Mouse (Mus musculus): Measurements from ENCODE around the gene Colec11. TPM values are rescaled to one million over a fixed set of nuclear protein-coding genes. Genes with fewer than 3 reads are reported as not detected.

The Colec11 gene
- polyA plus RNA-seq, 1 experiment from 2014 or later, result 4.3 TPM

GRCm38 (mm10) chr12:28614401-28614800, 8.8 kb downstream of the Colec11 start:
- no peaks in the 10 kb centered on the region for H3K4me1 ChIP-seq (replicated peaks; ENCODE audit: control insufficient read depth, insufficient read depth, low read length)
- 46% methylated on average over 7 of the region's 7 CpGs for WGBS
- no peak overlapping the region for H3K27ac ChIP-seq (ENCODE audit: low read length)
- no peaks in the 10 kb centered on the region for H3K27me3 ChIP-seq (ENCODE audit: control insufficient read depth, insufficient read depth, low read depth, low read length)
- no peak overlapping the region for H3K9ac ChIP-seq (ENCODE audit: low read length)
- H3K4me3 ChIP-seq (ENCODE audit: low read length), result no peak overlapping the region
- peak; percentile 52; the same call in 1 of the 2 replicates for ATAC-seq (ENCODE audit: low read depth)
- H3K9me3 ChIP-seq (ENCODE audit: control insufficient read depth, low read length), result no peaks in the 10 kb centered on the region
- no peak overlapping the region for H3K4me2 ChIP-seq (ENCODE audit: low read depth, low read length)
- H3K36me3 ChIP-seq (ENCODE audit: control insufficient read depth, insufficient read depth, low read length), result no peaks in the 10 kb centered on the region

DNA sequence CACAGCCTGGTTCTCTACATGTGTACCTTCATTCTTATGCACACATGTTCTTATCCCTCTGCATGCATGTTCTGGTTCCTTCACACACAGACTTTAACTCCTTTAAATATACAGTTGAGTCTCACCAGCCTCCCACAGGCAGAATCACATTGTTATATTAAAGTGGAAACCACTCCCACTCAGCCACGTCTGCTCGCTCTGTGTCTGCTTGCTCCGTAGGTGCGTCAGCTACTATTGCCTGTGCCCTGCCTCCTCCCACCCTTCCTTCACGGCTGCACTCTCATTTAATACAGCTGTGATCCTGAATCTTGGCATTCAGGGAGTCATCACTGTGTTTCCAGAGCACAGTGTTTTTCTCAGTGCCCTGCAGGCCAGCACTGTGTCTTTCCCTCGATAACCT, 10.8 kb downstream of the Colec11 start:
- Histone ChIP-seq H3K4me1 (replicated peaks; ENCODE audit: control insufficient read depth, insufficient read depth, low read length) (peaks cover 3% of the 10 kb centered on the region), H3K27ac (ENCODE audit: low read length) (no peak overlapping the region), H3K36me3 (ENCODE audit: control insufficient read depth, insufficient read depth, low read length) (no peaks in the 10 kb centered on the region), H3K4me2 (ENCODE audit: low read depth, low read length) (no peak overlapping the region), H3K4me3 (ENCODE audit: low read length) (no peak overlapping the region), H3K9ac (ENCODE audit: low read length) (no peak overlapping the region), H3K9me3 (ENCODE audit: control insufficient read depth, low read length) (no peaks in the 10 kb centered on the region), H3K27me3 (ENCODE audit: control insufficient read depth, insufficient read depth, low read depth, low read length) (no peaks in the 10 kb centered on the region)
- no peak for ATAC-seq (ENCODE audit: low read depth)
- WGBS, result 41% methylated on average over 6 of the region's 6 CpGs

GRCm38 (mm10) chr12:28607546-28608305, 15.5 kb downstream of the Colec11 start:
- Histone ChIP-seq H3K36me3 (ENCODE audit: control insufficient read depth, insufficient read depth, low read length) (no peaks in the 10 kb centered on the region), H3K4me3 (ENCODE audit: low read length) (no peak overlapping the region), H3K9ac (ENCODE audit: low read length) (no peak overlapping the region), H3K27ac (ENCODE audit: low read length) (no peak overlapping the region), H3K27me3 (ENCODE audit: control insufficient read depth, insufficient read depth, low read depth, low read length) (no peaks in the 10 kb centered on the region), H3K9me3 (ENCODE audit: control insufficient read depth, low read length) (no peaks in the 10 kb centered on the region), H3K4me1 (replicated peaks; ENCODE audit: control insufficient read depth, insufficient read depth, low read length) (peaks cover 3% of the 10 kb centered on the region), H3K4me2 (ENCODE audit: low read depth, low read length) (no peak overlapping the region)
- WGBS, result 47% methylated on average over 17 of the region's 17 CpGs
- peak; percentile 74 for ATAC-seq (ENCODE audit: low read depth)

DNA sequence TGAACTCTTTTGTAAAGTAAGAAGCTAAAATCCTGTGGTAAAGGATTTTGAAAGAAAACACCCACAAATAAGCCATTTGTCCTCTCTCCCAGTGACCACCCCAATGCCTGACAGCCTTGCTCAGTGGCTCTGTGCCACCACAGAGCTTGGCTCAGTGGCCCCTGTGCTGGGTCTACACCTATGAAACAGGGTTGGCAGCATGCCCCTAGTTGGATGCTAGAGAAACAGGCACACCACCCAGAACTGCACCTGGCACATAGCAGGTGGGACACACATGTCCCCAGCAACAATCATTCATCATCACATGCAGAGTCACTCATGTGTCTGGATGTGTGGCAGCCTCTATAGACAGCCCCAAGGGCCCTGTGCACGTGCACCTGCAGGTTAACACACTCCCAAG, 19.7 kb downstream of the Colec11 start:
- no peaks in the 10 kb centered on the region for H3K36me3 ChIP-seq (ENCODE audit: control insufficient read depth, insufficient read depth, low read length)
- no peak for ATAC-seq (ENCODE audit: low read depth)
- no peaks in the 10 kb centered on the region for H3K27me3 ChIP-seq (ENCODE audit: control insufficient read depth, insufficient read depth, low read depth, low read length)
- no peak overlapping the region for H3K4me2 ChIP-seq (ENCODE audit: low read depth, low read length)
- H3K9ac ChIP-seq (ENCODE audit: low read length), result no peak overlapping the region
- peaks cover 5% of the 10 kb centered on the region for H3K4me1 ChIP-seq (replicated peaks; ENCODE audit: control insufficient read depth, insufficient read depth, low read length)
- H3K4me3 ChIP-seq (ENCODE audit: low read length), result no peak overlapping the region
- no peaks in the 10 kb centered on the region for H3K9me3 ChIP-seq (ENCODE audit: control insufficient read depth, low read length)
- no peak overlapping the region for H3K27ac ChIP-seq (ENCODE audit: low read length)
- WGBS, result 31% methylated on average over 1 of the region's 1 CpGs

- ATAC-seq (ENCODE audit: low read depth), result peak; percentile 38
- no peak overlapping the region for H3K27ac ChIP-seq (ENCODE audit: low read length)
- H3K4me1 ChIP-seq (replicated peaks; ENCODE audit: control insufficient read depth, insufficient read depth, low read length), result 0 out of 2 replicates have a peak, but pooled peaks cover 2% of the 10 kb centered on the region
- WGBS, result 10% methylated on average over 4 of the region's 4 CpGs
- no peaks in the 10 kb centered on the region for H3K9me3 ChIP-seq (ENCODE audit: control insufficient read depth, low read length)
- H3K36me3 ChIP-seq (ENCODE audit: control insufficient read depth, insufficient read depth, low read length), result no peaks in the 10 kb centered on the region
- no peaks in the 10 kb centered on the region for H3K27me3 ChIP-seq (ENCODE audit: control insufficient read depth, insufficient read depth, low read depth, low read length)
- no peak overlapping the region for H3K4me3 ChIP-seq (ENCODE audit: low read length)
- H3K9ac ChIP-seq (ENCODE audit: low read length), result no peak overlapping the region
- no peak overlapping the region for H3K4me2 ChIP-seq (ENCODE audit: low read depth, low read length)
These were observed 20.9 kb downstream of the Colec11 start for GRCm38 (mm10) chr12:28602259-28602658.

- Histone ChIP-seq H3K9ac (ENCODE audit: low read length) (no peak overlapping the region), H3K4me1 (replicated peaks; ENCODE audit: control insufficient read depth, insufficient read depth, low read length) (0 out of 2 replicates have a peak, but pooled peaks cover 2% of the 10 kb centered on the region), H3K27me3 (ENCODE audit: control insufficient read depth, insufficient read depth, low read depth, low read length) (no peaks in the 10 kb centered on the region), H3K9me3 (ENCODE audit: control insufficient read depth, low read length) (no peaks in the 10 kb centered on the region), H3K36me3 (ENCODE audit: control insufficient read depth, insufficient read depth, low read length) (no peaks in the 10 kb centered on the region), H3K4me2 (ENCODE audit: low read depth, low read length) (no peak overlapping the region), H3K27ac (ENCODE audit: low read length) (no peak overlapping the region), H3K4me3 (ENCODE audit: low read length) (no peak overlapping the region)
- ATAC-seq (ENCODE audit: low read depth), result no peak
- WGBS, result 53% methylated on average over 2 of the region's 2 CpGs
These were observed 24.6 kb downstream of the Colec11 start for GRCm38 (mm10) chr12:28598526-28598991.

DNA sequence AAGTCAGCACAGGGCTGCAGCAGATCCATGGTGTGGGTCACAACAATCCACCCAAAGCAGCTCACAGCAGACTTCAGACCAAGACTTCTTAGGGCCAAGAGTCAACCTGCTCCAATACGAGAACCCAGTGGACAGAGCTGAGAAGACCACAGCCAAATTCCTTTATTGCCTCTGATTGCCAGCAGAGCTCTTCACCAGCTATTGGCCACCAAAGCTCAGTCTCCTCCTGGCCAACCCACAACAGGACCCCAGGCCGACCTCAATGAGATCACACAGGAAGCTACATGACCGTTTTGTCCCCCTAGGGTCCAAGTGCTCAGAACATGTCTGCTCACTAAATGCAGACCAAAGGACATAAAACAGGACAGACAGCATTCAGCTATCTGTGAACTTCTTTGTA, 25.1 kb downstream of the Colec11 start:
- no peak for ATAC-seq (ENCODE audit: low read depth)
- 53% methylated on average over 3 of the region's 3 CpGs for WGBS
- no peak overlapping the region for H3K4me2 ChIP-seq (ENCODE audit: low read depth, low read length)

GRCm38 (mm10) chr12:28597699-28598098, 25.5 kb downstream of the Colec11 start:
- H3K36me3 ChIP-seq (ENCODE audit: control insufficient read depth, insufficient read depth, low read length), result no peaks in the 10 kb centered on the region
- H3K27me3 ChIP-seq (ENCODE audit: control insufficient read depth, insufficient read depth, low read depth, low read length), result no peaks in the 10 kb centered on the region
- H3K9me3 ChIP-seq (ENCODE audit: control insufficient read depth, low read length), result no peaks in the 10 kb centered on the region
- no peak overlapping the region for H3K4me2 ChIP-seq (ENCODE audit: low read depth, low read length)
- 0 out of 2 replicates have a peak, but pooled peaks cover 2% of the 10 kb centered on the region for H3K4me1 ChIP-seq (replicated peaks; ENCODE audit: control insufficient read depth, insufficient read depth, low read length)
- no peak for ATAC-seq (ENCODE audit: low read depth)
- H3K27ac ChIP-seq (ENCODE audit: low read length), result no peak overlapping the region
- 58% methylated on average over 9 of the region's 9 CpGs for WGBS
- H3K4me3 ChIP-seq (ENCODE audit: low read length), result no peak overlapping the region
- no peak overlapping the region for H3K9ac ChIP-seq (ENCODE audit: low read length)

More for the DNA sequence above, 25.1 kb downstream of the Colec11 start:
- Histone ChIP-seq H3K4me1 (replicated peaks; ENCODE audit: control insufficient read depth, insufficient read depth, low read length) (0 out of 2 replicates have a peak, but pooled peaks cover 2% of the 10 kb centered on the region), H3K36me3 (ENCODE audit: control insufficient read depth, insufficient read depth, low read length) (no peaks in the 10 kb centered on the region), H3K9ac (ENCODE audit: low read length) (no peak overlapping the region), H3K27ac (ENCODE audit: low read length) (no peak overlapping the region), H3K4me3 (ENCODE audit: low read length) (no peak overlapping the region), H3K9me3 (ENCODE audit: control insufficient read depth, low read length) (no peaks in the 10 kb centered on the region), H3K27me3 (ENCODE audit: control insufficient read depth, insufficient read depth, low read depth, low read length) (no peaks in the 10 kb centered on the region)

- Histone ChIP-seq H3K4me1 (replicated peaks; ENCODE audit: control insufficient read depth, insufficient read depth, low read length) (0 out of 2 replicates have a peak, but pooled peaks cover 2% of the 10 kb centered on the region), H3K36me3 (ENCODE audit: control insufficient read depth, insufficient read depth, low read length) (no peaks in the 10 kb centered on the region), H3K4me3 (ENCODE audit: low read length) (no peak overlapping the region), H3K9me3 (ENCODE audit: control insufficient read depth, low read length) (no peaks in the 10 kb centered on the region), H3K27me3 (ENCODE audit: control insufficient read depth, insufficient read depth, low read depth, low read length) (no peaks in the 10 kb centered on the region), H3K9ac (ENCODE audit: low read length) (no peak overlapping the region), H3K4me2 (ENCODE audit: low read depth, low read length) (no peak overlapping the region), H3K27ac (ENCODE audit: low read length) (no peak overlapping the region)
- no peak for ATAC-seq (ENCODE audit: low read depth)
These were observed 26.3 kb downstream of the Colec11 start for GRCm38 (mm10) chr12:28596851-28597250.
